Mouse (Mus musculus): ENCODE measurements around the gene Ugt1a9. TPM values are rescaled to one million over a fixed set of nuclear protein-coding genes. Genes with fewer than 3 reads are reported as not detected.
"Not testable (repeated sequence)": the region's sequence is repeated elsewhere in the genome, so short reads cannot be mapped to it uniquely, and the experiment has no call there.

The Ugt1a9 gene
- polyA plus RNA-seq, 1 experiment from 2014 or later: 0.10 TPM

GRCm38 (mm10) chr1:88215466-88216380 lies 145.1 kb downstream of the Ugt1a9 start:
- H3K27ac ChIP-seq: no peak overlapping the region
- H3K4me3 ChIP-seq (ENCODE audit: inconsistent target): no peak overlapping the region
- H3K36me3 ChIP-seq (ENCODE audit: inconsistent target): no peaks in the 10 kb centered on the region
- no peaks in the 10 kb centered on the region for H3K79me2 ChIP-seq (ENCODE audit: inconsistent target)
- WGBS (ENCODE audit: missing documents): 70% methylated on average over 10 of the region's 10 CpGs

DNA sequence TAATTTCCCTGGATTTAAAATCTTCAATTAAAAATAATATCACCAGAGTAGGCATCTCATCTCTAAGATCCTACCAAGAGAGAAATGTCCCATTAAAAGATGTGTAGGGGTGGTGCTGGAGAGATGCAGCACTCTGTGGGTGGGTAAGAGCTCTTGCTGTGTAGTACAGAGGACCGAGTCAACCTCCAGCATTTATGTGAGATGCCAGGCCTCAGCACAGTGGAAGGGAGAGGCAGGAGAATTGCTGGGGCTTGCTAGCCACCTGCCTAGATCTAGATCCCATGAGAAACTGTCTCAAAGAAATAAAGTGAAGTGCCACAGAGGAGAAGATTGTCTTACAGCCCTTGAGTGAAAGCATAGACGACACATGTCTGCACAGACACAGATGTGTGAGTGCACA lies 146.0 kb downstream of the Ugt1a9 start:
- no peaks in the 10 kb centered on the region for H3K79me2 ChIP-seq (ENCODE audit: inconsistent target)
- H3K36me3 ChIP-seq (ENCODE audit: inconsistent target): no peaks in the 10 kb centered on the region
- H3K27ac ChIP-seq: no peak overlapping the region
- H3K4me3 ChIP-seq (ENCODE audit: inconsistent target): no peak overlapping the region
- WGBS (ENCODE audit: missing documents): 59% methylated on average over 2 of the region's 2 CpGs

GRCm38 (mm10) chr1:88217144-88217543 lies 146.5 kb downstream of the Ugt1a9 start:
- Histone ChIP-seq H3K79me2 (ENCODE audit: inconsistent target) (no peaks in the 10 kb centered on the region), H3K4me3 (ENCODE audit: inconsistent target) (no peak overlapping the region), H3K36me3 (ENCODE audit: inconsistent target) (no peaks in the 10 kb centered on the region), H3K27ac (no peak overlapping the region)
- 72% methylated on average over 2 of the region's 2 CpGs for WGBS (ENCODE audit: missing documents)

DNA sequence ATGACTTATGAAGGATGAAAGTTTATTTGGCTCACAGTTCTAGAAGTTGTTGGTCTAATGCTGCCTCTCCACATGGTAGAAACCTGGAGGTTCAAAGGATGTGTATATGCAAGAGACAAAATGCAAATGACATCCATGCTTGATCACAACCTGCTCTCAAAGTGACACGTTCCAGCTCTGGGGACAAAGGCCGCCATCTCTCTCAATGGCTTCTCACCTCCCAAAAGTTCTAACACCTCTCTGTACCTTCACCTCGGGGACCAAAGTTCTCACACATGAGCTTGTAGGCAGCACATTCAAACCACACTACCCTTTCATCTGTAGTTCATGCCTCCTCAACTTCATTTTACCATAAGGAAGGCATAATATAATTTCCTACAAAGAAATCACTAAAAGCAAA lies 147.0 kb downstream of the Ugt1a9 start:
- H3K4me3 ChIP-seq (ENCODE audit: inconsistent target): no peak overlapping the region
- 43% methylated on average over 3 of the region's 3 CpGs for WGBS (ENCODE audit: missing documents)
- no peaks in the 10 kb centered on the region for H3K36me3 ChIP-seq (ENCODE audit: inconsistent target)

GRCm38 (mm10) chr1:88218051-88218450 lies 147.5 kb downstream of the Ugt1a9 start:
- no peaks in the 10 kb centered on the region for H3K79me2 ChIP-seq (ENCODE audit: inconsistent target)
- 75% methylated on average over 9 of the region's 9 CpGs for WGBS (ENCODE audit: missing documents)
- no peaks in the 10 kb centered on the region for H3K36me3 ChIP-seq (ENCODE audit: inconsistent target)
- no peak overlapping the region for H3K4me3 ChIP-seq (ENCODE audit: inconsistent target)
- H3K27ac ChIP-seq: no peak overlapping the region

More for the DNA sequence above, 147.0 kb downstream of the Ugt1a9 start:
- no peak overlapping the region for H3K27ac ChIP-seq
- no peaks in the 10 kb centered on the region for H3K79me2 ChIP-seq (ENCODE audit: inconsistent target)

DNA sequence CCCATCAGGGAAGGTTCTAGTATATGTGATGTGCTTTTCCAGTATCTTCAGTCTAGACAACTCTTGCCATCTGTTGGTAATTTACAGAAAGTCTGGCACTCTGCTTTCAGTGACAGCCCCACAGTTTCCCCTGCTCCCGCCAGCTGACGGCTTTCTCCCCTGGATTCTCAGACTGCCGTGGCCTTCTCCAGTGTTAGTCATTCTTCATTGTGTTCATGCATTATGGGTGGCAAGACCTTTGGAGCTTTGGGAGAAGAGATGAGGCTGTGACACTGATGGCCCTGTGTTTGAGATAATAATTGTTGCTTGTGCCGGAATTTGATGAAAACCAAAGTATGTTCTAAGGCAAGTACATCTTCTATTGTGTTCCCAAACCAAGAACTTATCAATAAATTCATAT lies 148.0 kb downstream of the Ugt1a9 start:
- H3K79me2 ChIP-seq (ENCODE audit: inconsistent target): no peaks in the 10 kb centered on the region
- H3K27ac ChIP-seq: no peak overlapping the region
- 54% methylated on average over 4 of the region's 4 CpGs for WGBS (ENCODE audit: missing documents)
- H3K36me3 ChIP-seq (ENCODE audit: inconsistent target): no peaks in the 10 kb centered on the region
- no peak overlapping the region for H3K4me3 ChIP-seq (ENCODE audit: inconsistent target)

GRCm38 (mm10) chr1:88219054-88219453 lies 148.5 kb downstream of the Ugt1a9 start:
- Histone ChIP-seq H3K4me3 (ENCODE audit: inconsistent target) (no peak overlapping the region), H3K36me3 (ENCODE audit: inconsistent target) (no peaks in the 10 kb centered on the region), H3K79me2 (ENCODE audit: inconsistent target) (no peaks in the 10 kb centered on the region), H3K27ac (no peak overlapping the region)
- WGBS (ENCODE audit: missing documents): 19% methylated on average over 1 of the region's 1 CpGs

DNA sequence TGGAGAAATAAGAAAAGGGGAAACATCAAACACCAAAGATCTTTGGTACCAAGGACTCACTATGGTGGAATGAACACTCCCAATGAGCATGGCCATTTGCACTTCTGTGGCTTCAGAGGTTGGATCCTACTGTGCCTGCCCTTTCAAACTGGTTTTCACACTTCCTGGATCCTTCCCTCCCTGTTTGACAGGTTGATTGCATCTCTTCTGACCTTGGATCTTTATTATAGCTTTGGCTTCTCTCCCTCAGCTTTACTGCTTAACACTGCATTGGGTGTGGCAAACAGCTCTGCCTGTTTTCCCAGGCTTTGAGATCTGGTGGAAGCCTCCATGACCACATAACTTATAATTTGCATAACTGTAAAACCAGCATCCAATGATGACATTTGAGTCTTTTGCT lies 149.7 kb downstream of the Ugt1a9 start:
- H3K36me3 ChIP-seq (ENCODE audit: inconsistent target): no peaks in the 10 kb centered on the region
- no peak overlapping the region for H3K4me3 ChIP-seq (ENCODE audit: inconsistent target)
- no peaks in the 10 kb centered on the region for H3K79me2 ChIP-seq (ENCODE audit: inconsistent target)
- no peak overlapping the region for H3K27ac ChIP-seq

GRCm38 (mm10) chr1:88222216-88222615 lies 151.6 kb downstream of the Ugt1a9 start:
- no peak overlapping the region for H3K27ac ChIP-seq
- WGBS (ENCODE audit: missing documents): 54% methylated on average over 2 of the region's 2 CpGs
- H3K79me2 ChIP-seq (ENCODE audit: inconsistent target): no peaks in the 10 kb centered on the region
- no peak overlapping the region for H3K4me3 ChIP-seq (ENCODE audit: inconsistent target)
- H3K36me3 ChIP-seq (ENCODE audit: inconsistent target): no peaks in the 10 kb centered on the region

DNA sequence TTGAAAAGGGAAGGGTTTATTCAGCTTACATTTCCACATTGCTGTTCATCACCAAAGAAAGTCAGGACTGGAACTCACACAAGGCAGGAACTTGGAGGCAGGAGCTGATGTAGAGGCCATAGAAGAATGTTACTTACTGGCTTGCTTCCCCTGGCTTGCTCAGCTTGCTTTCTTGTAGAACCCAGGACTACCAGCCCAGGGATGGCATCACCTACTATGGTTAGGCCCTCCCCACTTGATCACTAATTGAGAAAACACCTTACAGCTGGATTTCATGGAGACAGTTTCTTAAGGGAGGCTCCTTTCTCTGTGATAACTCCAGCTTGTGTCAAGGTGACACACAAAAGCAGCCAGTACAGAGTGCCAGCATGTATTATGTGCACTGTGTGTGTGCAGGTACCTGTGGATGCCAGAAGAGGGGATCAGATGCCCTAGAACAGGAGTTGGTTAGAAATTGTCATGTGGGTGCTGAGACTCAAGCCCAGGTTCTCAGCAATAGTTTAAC lies 152.5 kb downstream of the Ugt1a9 start:
- not testable (repeated sequence) for H3K79me2 ChIP-seq (ENCODE audit: inconsistent target); H3K36me3 ChIP-seq (ENCODE audit: inconsistent target); H3K4me3 ChIP-seq (ENCODE audit: inconsistent target); H3K27ac ChIP-seq

DNA sequence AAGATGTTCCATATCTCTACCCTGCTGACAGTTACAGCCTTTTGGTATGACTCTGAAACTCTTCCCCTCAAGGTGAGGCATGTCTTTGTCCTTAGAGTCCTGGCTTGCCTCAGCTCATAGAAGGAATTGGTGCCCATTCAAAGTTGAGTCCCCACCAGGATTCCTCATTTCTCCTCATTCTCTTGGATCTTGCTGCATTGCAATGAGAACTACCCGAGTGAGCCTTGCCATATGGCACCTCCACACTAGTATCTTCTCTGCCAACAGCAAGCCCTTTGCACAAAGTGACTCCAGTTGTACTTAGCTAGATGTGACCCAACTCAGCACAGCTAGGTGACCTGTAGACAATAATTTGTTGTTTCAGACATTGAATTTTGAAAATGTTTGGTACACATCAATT lies 153.0 kb downstream of the Ugt1a9 start:
- Histone ChIP-seq H3K27ac (no peak overlapping the region), H3K79me2 (ENCODE audit: inconsistent target) (no peaks in the 10 kb centered on the region), H3K36me3 (ENCODE audit: inconsistent target) (no peaks in the 10 kb centered on the region), H3K4me3 (ENCODE audit: inconsistent target) (no peak overlapping the region)
- 50% methylated on average over 1 of the region's 1 CpGs for WGBS (ENCODE audit: missing documents)

DNA sequence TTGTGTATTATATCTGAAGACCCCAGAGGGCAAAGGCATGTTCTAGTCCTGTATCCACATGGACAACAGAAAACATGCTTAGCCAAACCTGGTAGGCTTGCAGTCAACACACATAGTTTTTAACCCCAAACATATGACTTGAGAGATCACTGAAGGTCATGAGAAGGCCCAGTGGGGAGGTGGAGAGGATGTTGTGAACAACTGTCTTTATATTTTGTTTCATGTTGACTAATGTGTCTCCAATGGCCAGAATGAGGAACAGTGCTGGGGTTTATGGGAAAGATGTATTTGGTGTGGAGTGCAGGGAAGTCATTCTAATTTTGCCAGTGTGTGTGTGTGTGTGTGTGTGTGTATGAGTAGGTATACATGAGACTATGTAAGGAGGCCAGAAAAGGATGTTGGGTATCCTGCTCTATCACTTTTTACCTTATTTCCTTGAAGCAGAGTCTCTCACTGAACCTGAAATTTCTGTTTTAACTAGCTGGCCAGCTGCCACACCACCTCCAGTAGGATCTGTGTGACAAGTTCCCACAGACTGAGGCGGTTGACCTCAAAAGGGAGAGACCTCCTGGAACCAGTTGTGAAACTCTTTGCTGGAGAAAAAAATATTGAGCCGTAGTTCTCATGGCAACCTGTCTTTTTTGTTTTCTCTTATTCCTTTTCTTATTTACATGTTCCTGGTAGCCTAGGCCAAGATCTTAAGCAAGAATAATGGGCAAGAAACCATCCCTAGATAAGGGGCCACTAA lies 153.6 kb downstream of the Ugt1a9 start:
- Histone ChIP-seq H3K79me2 (ENCODE audit: inconsistent target) (no peaks in the 10 kb centered on the region), H3K36me3 (ENCODE audit: inconsistent target) (no peaks in the 10 kb centered on the region), H3K27ac (no peak overlapping the region), H3K4me3 (ENCODE audit: inconsistent target) (no peak overlapping the region)
- 70% methylated on average over 2 of the region's 2 CpGs for WGBS (ENCODE audit: missing documents)

- 47% methylated on average over 2 of the region's 2 CpGs for WGBS (ENCODE audit: missing documents)
- not testable (repeated sequence) for H3K4me3 ChIP-seq (ENCODE audit: inconsistent target); H3K27ac ChIP-seq; H3K79me2 ChIP-seq (ENCODE audit: inconsistent target); H3K36me3 ChIP-seq (ENCODE audit: inconsistent target)
Observed at GRCm38 (mm10) chr1:88225301-88225700, 154.7 kb downstream of the Ugt1a9 start.

DNA sequence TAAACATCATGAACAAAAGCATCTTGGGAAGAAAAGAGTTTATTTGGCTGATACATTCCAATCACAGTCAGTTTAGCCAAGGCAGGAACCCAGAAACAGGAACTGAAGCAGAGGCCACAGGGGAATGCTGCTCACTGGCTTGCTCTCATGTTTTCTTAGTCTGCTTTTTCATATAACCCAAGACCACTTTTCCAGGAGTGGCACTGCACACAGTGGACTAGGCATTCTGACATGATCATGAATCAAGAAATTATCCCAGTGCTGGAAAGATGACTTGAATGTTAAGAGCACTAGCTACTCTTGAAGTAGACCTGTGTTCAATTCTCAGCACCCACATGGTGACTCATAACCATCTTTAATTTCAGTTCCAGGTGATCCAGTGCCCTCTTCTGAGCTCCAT lies 155.1 kb downstream of the Ugt1a9 start:
- H3K27ac ChIP-seq: no peak overlapping the region
- H3K4me3 ChIP-seq (ENCODE audit: inconsistent target): no peak overlapping the region
- no peaks in the 10 kb centered on the region for H3K36me3 ChIP-seq (ENCODE audit: inconsistent target)
- H3K79me2 ChIP-seq (ENCODE audit: inconsistent target): no peaks in the 10 kb centered on the region

DNA sequence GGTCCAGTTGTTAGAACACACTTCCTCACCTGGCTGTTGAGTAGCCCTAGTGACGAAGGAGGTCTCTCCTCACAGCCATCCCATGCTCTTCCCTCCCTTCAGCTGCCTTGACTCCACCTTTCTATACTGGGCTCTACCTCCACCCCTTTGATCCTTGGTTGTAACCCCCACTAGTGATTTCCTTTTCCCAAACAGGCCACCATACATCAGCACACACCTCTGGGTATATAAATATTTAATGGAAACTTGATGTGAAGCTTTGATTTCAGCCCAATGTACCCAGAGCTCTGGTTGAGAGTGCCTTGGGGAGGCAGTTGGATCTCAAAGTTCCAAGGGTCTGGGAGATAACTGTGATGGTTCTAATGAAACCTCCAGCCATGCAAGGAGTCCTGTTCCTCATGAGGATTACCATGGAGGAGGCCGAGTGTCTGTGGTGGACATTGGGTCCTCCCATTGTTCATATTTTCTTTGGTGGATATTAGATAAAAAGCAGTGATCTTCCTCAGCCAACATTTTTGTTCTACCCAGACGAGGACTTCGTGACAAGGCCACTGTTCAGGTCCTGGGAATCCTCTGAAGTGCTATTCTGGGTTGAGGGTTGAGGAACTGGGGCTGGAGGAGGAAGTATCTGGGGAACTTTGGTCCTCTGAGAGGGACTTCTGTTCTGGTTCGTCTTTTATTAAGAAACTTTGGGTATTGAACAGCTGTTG lies 156.2 kb downstream of the Ugt1a9 start, which contains the start of gene Mroh2a:
TSS of gene Mroh2a (plus strand) at position 317 of the 710 bp plus-strand sequence.
- Histone ChIP-seq H3K27ac (no peak within 1 kb of the TSS), H3K79me2 (ENCODE audit: inconsistent target) (no peaks in the 10 kb centered on the region), H3K4me3 (ENCODE audit: inconsistent target) (no peak within 1 kb of the TSS), H3K36me3 (ENCODE audit: inconsistent target) (no peaks in the 10 kb centered on the region)
- 46% methylated on average over 5 of the region's 5 CpGs for WGBS (ENCODE audit: missing documents)

All from macrophage (primary cell).